Mouse (Mus musculus): ENCODE measurements at regions not wholly inside any gene's neighbourhood (a gene's known extent, or its start where the extent isn't known, plus 50 kb on each side); places are given as distances from the start of the nearest gene placed in this dataset.

GRCm38 (mm10) chr4:127647189-127647588 is 289.2 kb upstream of the Gjb5 start:
- WGBS, result 21% methylated on average over 8 of the region's 8 CpGs
- no peaks in the 10 kb centered on the region for H3K36me3 ChIP-seq (ENCODE audit: control insufficient read depth, insufficient read depth, low read length)
- H3K9me3 ChIP-seq (ENCODE audit: control insufficient read depth, low read depth, low read length), result no peaks in the 10 kb centered on the region; the same call in 1 of the 2 replicates
- no peak for ATAC-seq (ENCODE audit: insufficient number of reproducible peaks, insufficient read depth, low FRiP score, low read depth)
- H3K9ac ChIP-seq (replicated peaks; ENCODE audit: low read depth, low read length), result no peak overlapping the region
- no peaks in the 10 kb centered on the region for H3K4me1 ChIP-seq (ENCODE audit: control insufficient read depth, insufficient read depth, low read length)
- no peak overlapping the region for H3K4me3 ChIP-seq (ENCODE audit: low read depth, low read length)
- no peak overlapping the region for H3K4me2 ChIP-seq (replicated peaks; ENCODE audit: low read depth, low read length)
- H3K27ac ChIP-seq (ENCODE audit: low read length), result no peak overlapping the region
- H3K27me3 ChIP-seq (ENCODE audit: control insufficient read depth, insufficient read depth, low read length), result no peaks in the 10 kb centered on the region

- no peak overlapping the region for H3K4me3 ChIP-seq (ENCODE audit: low read depth, low read length)
- no peak overlapping the region for H3K4me2 ChIP-seq (replicated peaks; ENCODE audit: low read depth, low read length)
- peaks cover 4% of the 10 kb centered on the region for H3K4me1 ChIP-seq (ENCODE audit: control insufficient read depth, insufficient read depth, low read length)
- H3K27ac ChIP-seq (ENCODE audit: low read length), result no peak overlapping the region; the same call in 1 of the 2 replicates
- ATAC-seq (ENCODE audit: insufficient number of reproducible peaks, insufficient read depth, low FRiP score, low read depth), result peak; percentile 58; the same call in 1 of the 2 replicates
- H3K9me3 ChIP-seq (ENCODE audit: control insufficient read depth, low read depth, low read length), result no peaks in the 10 kb centered on the region
- H3K36me3 ChIP-seq (ENCODE audit: control insufficient read depth, insufficient read depth, low read length), result no peaks in the 10 kb centered on the region
- no peaks in the 10 kb centered on the region for H3K27me3 ChIP-seq (ENCODE audit: control insufficient read depth, insufficient read depth, low read length)
- 44% methylated on average over 14 of the region's 14 CpGs for WGBS
- H3K9ac ChIP-seq (replicated peaks; ENCODE audit: low read depth, low read length), result no peak overlapping the region
Observed at GRCm38 (mm10) chr4:127640251-127641085, 282.5 kb upstream of the Gjb5 start.

DNA sequence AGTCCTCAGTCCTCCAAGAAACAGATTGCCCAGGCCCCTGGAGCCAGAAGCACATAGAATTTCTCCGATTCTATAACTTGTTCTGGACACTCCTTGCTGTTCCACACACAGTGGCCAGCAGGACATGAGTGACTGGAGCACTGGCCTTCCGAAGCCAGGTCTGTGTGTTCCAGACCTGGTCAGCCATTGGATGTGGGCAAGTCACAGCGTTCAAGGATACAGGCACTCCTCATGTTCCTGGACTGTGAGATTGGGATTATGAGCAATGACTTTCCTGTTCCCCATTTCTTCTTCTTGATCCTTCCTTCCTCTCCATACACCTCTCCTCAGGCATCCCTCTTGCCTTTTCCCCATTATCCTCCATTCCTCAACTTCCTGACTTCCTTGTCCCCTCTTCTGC is 281.8 kb upstream of the Gjb5 start:
- H3K4me1 ChIP-seq (ENCODE audit: control insufficient read depth, insufficient read depth, low read length), result peaks cover 4% of the 10 kb centered on the region
- 85% methylated on average over 3 of the region's 3 CpGs for WGBS
- H3K27ac ChIP-seq (ENCODE audit: low read length), result no peak overlapping the region
- no peak overlapping the region for H3K4me3 ChIP-seq (ENCODE audit: low read depth, low read length)
- H3K36me3 ChIP-seq (ENCODE audit: control insufficient read depth, insufficient read depth, low read length), result no peaks in the 10 kb centered on the region
- no peak overlapping the region for H3K9ac ChIP-seq (replicated peaks; ENCODE audit: low read depth, low read length)
- H3K27me3 ChIP-seq (ENCODE audit: control insufficient read depth, insufficient read depth, low read length), result no peaks in the 10 kb centered on the region
- H3K9me3 ChIP-seq (ENCODE audit: control insufficient read depth, low read depth, low read length), result no peaks in the 10 kb centered on the region
- ATAC-seq (ENCODE audit: insufficient number of reproducible peaks, insufficient read depth, low FRiP score, low read depth), result no peak
- no peak overlapping the region for H3K4me2 ChIP-seq (replicated peaks; ENCODE audit: low read depth, low read length)

- 63% methylated on average over 11 of the region's 11 CpGs for WGBS
- Histone ChIP-seq H3K4me1 (ENCODE audit: control insufficient read depth, insufficient read depth, low read length) (peaks cover 4% of the 10 kb centered on the region), H3K36me3 (ENCODE audit: control insufficient read depth, insufficient read depth, low read length) (no peaks in the 10 kb centered on the region), H3K4me2 (replicated peaks; ENCODE audit: low read depth, low read length) (no peak overlapping the region), H3K27me3 (ENCODE audit: control insufficient read depth, insufficient read depth, low read length) (no peaks in the 10 kb centered on the region), H3K9me3 (ENCODE audit: control insufficient read depth, low read depth, low read length) (no peaks in the 10 kb centered on the region), H3K27ac (ENCODE audit: low read length) (no peak overlapping the region), H3K9ac (replicated peaks; ENCODE audit: low read depth, low read length) (no peak overlapping the region), H3K4me3 (ENCODE audit: low read depth, low read length) (no peak overlapping the region)
- ATAC-seq (ENCODE audit: insufficient number of reproducible peaks, insufficient read depth, low FRiP score, low read depth), result no peak
Observed at GRCm38 (mm10) chr4:127636934-127637333, 279.0 kb upstream of the Gjb5 start.

GRCm38 (mm10) chr4:127635262-127635661 is 277.3 kb upstream of the Gjb5 start:
- 44% methylated on average over 8 of the region's 8 CpGs for WGBS
- Histone ChIP-seq H3K9me3 (ENCODE audit: control insufficient read depth, low read depth, low read length) (no peaks in the 10 kb centered on the region), H3K27ac (ENCODE audit: low read length) (no peak overlapping the region), H3K27me3 (ENCODE audit: control insufficient read depth, insufficient read depth, low read length) (no peaks in the 10 kb centered on the region), H3K4me1 (ENCODE audit: control insufficient read depth, insufficient read depth, low read length) (peaks cover 1% of the 10 kb centered on the region), H3K36me3 (ENCODE audit: control insufficient read depth, insufficient read depth, low read length) (no peaks in the 10 kb centered on the region), H3K4me3 (ENCODE audit: low read depth, low read length) (no peak overlapping the region), H3K9ac (replicated peaks; ENCODE audit: low read depth, low read length) (no peak overlapping the region), H3K4me2 (replicated peaks; ENCODE audit: low read depth, low read length) (no peak overlapping the region)
- ATAC-seq (ENCODE audit: insufficient number of reproducible peaks, insufficient read depth, low FRiP score, low read depth), result no peak

DNA sequence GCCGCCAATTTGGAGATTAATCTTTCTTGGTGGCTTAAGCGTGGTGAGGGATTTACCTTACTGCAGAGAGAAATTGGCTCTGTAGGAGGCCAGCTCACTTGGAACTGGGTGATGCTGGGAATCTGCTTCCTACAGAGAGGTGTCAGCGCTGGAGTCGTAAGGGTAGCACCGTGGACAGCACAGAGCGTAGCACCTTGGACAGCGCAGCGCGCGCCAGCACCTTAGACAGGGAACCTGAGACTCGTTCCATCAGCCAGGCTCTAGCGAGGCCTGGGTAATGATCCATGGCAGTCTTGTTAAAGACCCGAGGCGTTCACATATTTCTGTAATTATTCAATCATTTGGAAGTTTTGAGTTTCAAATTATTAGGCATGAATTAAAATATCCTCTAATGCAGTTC is 261.9 kb upstream of the Gjb5 start:
- H3K4me3 ChIP-seq (ENCODE audit: low read depth, low read length), result no peak overlapping the region
- ATAC-seq (ENCODE audit: insufficient number of reproducible peaks, insufficient read depth, low FRiP score, low read depth), result peak; percentile 53; the same call in 1 of the 2 replicates
- H3K9ac ChIP-seq (replicated peaks; ENCODE audit: low read depth, low read length), result no peak overlapping the region
- no peaks in the 10 kb centered on the region for H3K27me3 ChIP-seq (ENCODE audit: control insufficient read depth, insufficient read depth, low read length)
- H3K36me3 ChIP-seq (ENCODE audit: control insufficient read depth, insufficient read depth, low read length), result no peaks in the 10 kb centered on the region
- 4% methylated on average over 14 of the region's 14 CpGs for WGBS
- no peak overlapping the region for H3K27ac ChIP-seq (ENCODE audit: low read length)
- H3K4me2 ChIP-seq (replicated peaks; ENCODE audit: low read depth, low read length), result no peak overlapping the region
- H3K9me3 ChIP-seq (ENCODE audit: control insufficient read depth, low read depth, low read length), result no peaks in the 10 kb centered on the region
- no peaks in the 10 kb centered on the region for H3K4me1 ChIP-seq (ENCODE audit: control insufficient read depth, insufficient read depth, low read length)

- no peak overlapping the region for H3K27ac ChIP-seq (ENCODE audit: low read length)
- WGBS, result 50% methylated on average over 8 of the region's 8 CpGs
- no peak for ATAC-seq (ENCODE audit: insufficient number of reproducible peaks, insufficient read depth, low FRiP score, low read depth)
- H3K9ac ChIP-seq (replicated peaks; ENCODE audit: low read depth, low read length), result no peak overlapping the region
- no peaks in the 10 kb centered on the region for H3K36me3 ChIP-seq (ENCODE audit: control insufficient read depth, insufficient read depth, low read length)
- H3K4me1 ChIP-seq (ENCODE audit: control insufficient read depth, insufficient read depth, low read length), result no peaks in the 10 kb centered on the region
- H3K9me3 ChIP-seq (ENCODE audit: control insufficient read depth, low read depth, low read length), result no peaks in the 10 kb centered on the region
- no peak overlapping the region for H3K4me3 ChIP-seq (ENCODE audit: low read depth, low read length)
- no peaks in the 10 kb centered on the region for H3K27me3 ChIP-seq (ENCODE audit: control insufficient read depth, insufficient read depth, low read length)
- no peak overlapping the region for H3K4me2 ChIP-seq (replicated peaks; ENCODE audit: low read depth, low read length)
Observed at GRCm38 (mm10) chr4:127612761-127613160, 254.8 kb upstream of the Gjb5 start.

- no peak for ATAC-seq (ENCODE audit: insufficient number of reproducible peaks, insufficient read depth, low FRiP score, low read depth)
- Histone ChIP-seq H3K36me3 (ENCODE audit: control insufficient read depth, insufficient read depth, low read length) (no peaks in the 10 kb centered on the region), H3K4me3 (ENCODE audit: low read depth, low read length) (no peak overlapping the region), H3K4me1 (ENCODE audit: control insufficient read depth, insufficient read depth, low read length) (no peaks in the 10 kb centered on the region), H3K27ac (ENCODE audit: low read length) (no peak overlapping the region), H3K9ac (replicated peaks; ENCODE audit: low read depth, low read length) (no peak overlapping the region), H3K4me2 (replicated peaks; ENCODE audit: low read depth, low read length) (no peak overlapping the region), H3K9me3 (ENCODE audit: control insufficient read depth, low read depth, low read length) (no peaks in the 10 kb centered on the region), H3K27me3 (ENCODE audit: control insufficient read depth, insufficient read depth, low read length) (no peaks in the 10 kb centered on the region)
- 75% methylated on average over 8 of the region's 8 CpGs for WGBS
Observed at GRCm38 (mm10) chr4:127600919-127601318, 242.9 kb upstream of the Gjb5 start.

DNA sequence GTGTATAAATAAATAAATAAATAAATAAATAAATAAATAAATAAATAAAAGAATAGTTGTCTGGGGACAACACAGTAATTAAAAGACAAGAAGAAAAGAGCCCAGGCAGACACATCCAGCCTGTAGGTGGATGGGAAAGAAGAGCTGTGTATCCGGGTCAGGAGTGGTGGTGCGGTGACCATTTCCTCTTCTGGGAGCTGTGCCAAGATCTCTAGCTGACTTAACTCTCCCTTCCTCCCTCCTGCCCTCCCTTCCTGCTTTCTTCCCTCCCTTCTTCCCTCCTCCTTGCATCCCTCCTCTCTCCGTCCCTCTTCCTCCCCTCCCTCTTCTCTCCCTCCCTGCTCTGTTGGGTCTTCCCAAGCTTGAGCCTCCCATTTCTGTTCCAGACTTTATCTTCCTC is 240.6 kb upstream of the Gjb5 start:
- H3K4me2 ChIP-seq (replicated peaks; ENCODE audit: low read depth, low read length), result no peak overlapping the region
- H3K9me3 ChIP-seq (ENCODE audit: control insufficient read depth, low read depth, low read length), result no peaks in the 10 kb centered on the region
- 24% methylated on average over 3 of the region's 3 CpGs for WGBS
- H3K9ac ChIP-seq (replicated peaks; ENCODE audit: low read depth, low read length), result no peak overlapping the region
- no peaks in the 10 kb centered on the region for H3K27me3 ChIP-seq (ENCODE audit: control insufficient read depth, insufficient read depth, low read length)
- ATAC-seq (ENCODE audit: insufficient number of reproducible peaks, insufficient read depth, low FRiP score, low read depth), result 0 out of 2 replicates have a peak, but pooled peaks have one; percentile 6
- H3K36me3 ChIP-seq (ENCODE audit: control insufficient read depth, insufficient read depth, low read length), result no peaks in the 10 kb centered on the region
- H3K4me1 ChIP-seq (ENCODE audit: control insufficient read depth, insufficient read depth, low read length), result no peaks in the 10 kb centered on the region
- no peak overlapping the region for H3K4me3 ChIP-seq (ENCODE audit: low read depth, low read length)
- H3K27ac ChIP-seq (ENCODE audit: low read length), result no peak overlapping the region
